Mouse (Mus musculus): ENCODE measurements around the gene Tcaf3.

Gene Tcaf3

GRCm38 (mm10) chr6:42542036-42543031 lies 55.2 kb downstream of the Tcaf3 start:
- DNase-seq (ENCODE audit: low read depth): no peak

GRCm38 (mm10) chr6:42540681-42541080 lies 56.8 kb downstream of the Tcaf3 start:
- no peak for DNase-seq (ENCODE audit: low read depth)

- no peak for DNase-seq (ENCODE audit: low read depth)
Observed at GRCm38 (mm10) chr6:42539711-42540110, 57.8 kb downstream of the Tcaf3 start.

Data from naive thymus-derived CD4-positive, alpha-beta T cell, adult 2 months (primary cell).